Mouse (Mus musculus) left cerebral cortex, postnatal 4 days (tissue): ENCODE results near the gene Gm9837. TPM values are rescaled to one million over a fixed set of nuclear protein-coding genes. Genes with fewer than 3 reads are reported as not detected.

Source experiments
- DNase-seq: peaks from one replicate; pipeline ENCODE4 v3.0.0-alpha.2; 2022
- intact Hi-C: fragments of 180-260 bp; cut with DNase I; formaldehyde crosslinking; loops from one replicate; pipeline ENCODE4 v1.15.1; 2025
- total RNA-seq, 2 experiments: library from RNA; stranded (reverse); gene quantifications; 2 replicates each; pipeline ENCODE4 v1.2.3; 2021

The Gm9837 gene
- total RNA-seq, 2 experiments from 2014 or later, result not detected

GRCm38 (mm10) chr11:53457372-53457954 lies 12.8 kb downstream of the Gm9837 start:
- DNase-seq, result no peak
- intact Hi-C loops, result no loop called here

DNA sequence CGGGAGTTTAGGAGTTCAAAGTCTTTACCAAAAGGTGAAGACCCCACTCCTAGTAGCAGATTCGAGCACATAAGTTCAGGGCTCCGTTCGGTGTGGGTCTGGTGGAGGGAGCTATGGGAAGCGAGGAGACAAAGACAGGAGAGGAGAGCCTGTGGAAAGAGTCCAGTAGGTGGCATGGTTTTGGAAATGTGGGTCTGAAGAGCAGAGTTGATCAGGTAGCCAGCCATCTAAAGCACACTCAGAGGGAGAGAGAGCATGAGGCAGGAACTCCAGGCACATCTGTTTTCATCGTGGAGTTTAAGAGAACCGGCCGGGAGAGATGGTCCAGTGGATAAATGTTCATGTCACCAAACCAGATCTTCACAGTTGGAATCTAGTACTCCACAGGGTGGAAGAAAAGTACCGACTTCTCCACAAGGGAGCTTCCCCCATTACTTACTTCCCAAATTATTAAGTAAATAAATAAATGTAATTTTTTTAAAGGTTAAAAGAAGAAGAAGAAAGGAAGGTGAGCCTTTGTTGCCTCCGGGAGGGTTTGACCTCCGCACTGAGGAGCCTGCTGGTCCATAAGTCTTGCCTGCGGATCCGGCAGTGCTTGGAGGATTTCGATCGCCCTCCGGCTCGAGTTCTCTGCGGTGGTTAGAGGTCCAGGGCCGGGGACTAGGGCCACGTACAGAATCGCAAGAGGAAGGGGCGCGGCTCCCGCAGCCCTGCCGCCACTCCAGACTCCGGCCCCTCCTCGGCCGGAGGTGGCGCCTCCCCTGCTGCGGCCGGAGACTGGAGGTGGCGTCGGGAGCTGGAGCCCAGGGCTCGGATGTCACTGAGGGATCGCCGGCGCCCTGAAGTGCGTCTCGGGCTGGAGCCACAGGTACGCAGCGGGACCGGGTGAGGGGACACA lies 13.6 kb downstream of the Gm9837 start, which contains the start of the genes Gm10447 and Shroom1:
Gene Gm10447, minus strand, starts transcription at position 637 of the 898 bp plus-strand sequence.
Gene Shroom1, plus strand, starts transcription at position 732 of the 898 bp plus-strand sequence.
- no peak for DNase-seq
- intact Hi-C loops, result no loop called here

- intact Hi-C loops, result no loop called here
- no peak for DNase-seq
These were observed 17.2 kb downstream of the Gm9837 start for GRCm38 (mm10) chr11:53453031-53453430.

- DNase-seq, result no peak
- intact Hi-C loops, result no loop called here
These were observed 17.9 kb downstream of the Gm9837 start for GRCm38 (mm10) chr11:53452396-53452795.

DNA sequence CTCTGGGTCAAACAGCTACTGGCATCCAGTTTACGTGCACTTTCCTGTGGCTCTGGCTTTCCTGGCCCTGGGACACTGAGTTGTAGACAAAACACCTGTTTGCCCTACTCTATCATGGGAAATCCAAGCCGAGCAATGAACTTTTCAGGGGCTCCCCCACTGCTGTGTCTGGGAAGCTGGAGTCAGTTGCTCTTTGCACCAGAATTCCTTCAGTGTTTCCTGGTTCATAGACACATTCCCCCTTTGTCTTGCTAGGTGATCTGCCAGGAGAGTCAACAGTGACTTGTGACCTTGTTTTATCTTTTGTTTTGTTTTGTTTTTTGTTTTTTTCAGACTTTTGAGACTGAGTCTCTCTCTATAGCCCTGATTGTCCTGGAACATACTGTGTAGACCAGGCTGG lies 18.9 kb downstream of the Gm9837 start:
- DNase-seq, result no peak

DNA sequence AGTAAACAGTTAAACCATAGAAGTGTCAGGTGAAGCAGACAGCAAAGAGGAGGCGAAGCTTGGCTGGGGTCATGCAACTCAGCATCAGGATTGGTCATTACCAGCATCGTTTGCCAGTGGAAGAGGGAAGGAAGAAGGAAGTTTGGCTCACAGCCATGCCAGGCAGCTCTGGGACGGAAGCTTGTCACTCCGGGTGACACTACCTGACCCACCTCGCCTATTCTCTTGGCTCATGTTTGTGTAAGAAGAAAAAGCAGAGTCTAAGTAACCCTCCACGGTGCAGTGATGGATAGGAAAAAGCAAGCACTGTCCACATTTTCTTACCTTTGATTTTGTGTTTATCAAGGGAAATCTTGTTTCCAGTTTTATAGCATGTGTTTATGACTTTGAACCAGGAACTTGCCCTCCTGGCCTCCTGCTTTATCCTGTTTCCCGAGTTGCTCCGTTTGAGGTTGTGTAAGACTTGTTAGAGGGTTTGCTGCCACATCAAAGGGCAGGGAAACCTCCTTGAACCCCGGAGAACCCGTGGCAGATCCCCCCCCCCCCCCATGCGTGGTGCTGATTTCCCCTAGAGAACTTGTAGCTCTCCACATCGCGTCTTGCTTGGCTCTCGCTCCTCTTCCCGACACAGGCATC lies 20.1 kb downstream of the Gm9837 start:
- no peak for DNase-seq
- intact Hi-C loops, result no loop called here

More for the DNA sequence above, 18.9 kb downstream of the Gm9837 start:
- intact Hi-C loops, result no loop called here

DNA sequence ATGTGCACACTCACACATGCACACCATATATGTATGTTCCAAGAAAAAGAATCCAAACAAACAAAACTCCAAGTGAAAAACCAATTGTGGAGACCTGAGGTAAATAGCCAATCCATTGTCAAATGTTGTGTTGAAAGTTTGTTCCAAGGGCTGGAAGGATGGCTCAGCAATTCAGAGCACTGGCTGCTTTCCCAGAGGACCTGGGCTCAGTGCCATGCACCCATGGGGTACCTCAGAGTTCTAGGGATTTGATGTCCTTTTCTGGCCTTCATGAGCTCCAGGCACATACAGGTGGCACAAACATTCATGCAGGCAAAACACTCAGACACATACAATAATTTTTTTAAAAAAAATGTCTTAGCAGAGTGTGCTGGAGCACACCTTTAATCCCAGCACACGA lies 21.8 kb downstream of the Gm9837 start:
- peak; percentile 68 for DNase-seq
- intact Hi-C loops, result no loop called here

DNA sequence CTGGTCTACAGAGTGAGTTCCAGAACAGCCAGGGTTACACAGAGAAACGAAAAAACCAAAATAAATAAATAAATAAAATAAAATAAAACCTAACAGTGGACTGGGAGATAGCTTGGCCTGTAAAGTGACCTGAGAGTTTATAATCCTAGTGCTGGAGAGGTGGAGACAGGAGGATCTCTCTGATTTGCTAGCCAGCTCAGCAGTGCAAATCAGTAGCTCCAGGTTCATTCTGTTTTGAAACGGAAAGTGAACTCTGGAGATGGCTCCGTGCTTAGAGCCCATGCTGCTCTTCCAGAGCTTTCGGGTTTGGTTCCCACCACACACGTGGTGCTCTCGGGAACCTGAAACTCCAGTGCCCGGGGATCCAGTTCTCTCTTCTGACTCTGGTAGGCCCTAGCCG lies 22.3 kb downstream of the Gm9837 start:
- DNase-seq, result no peak
- intact Hi-C loops, result no loop called here

- no peak for DNase-seq
- intact Hi-C loops, result no loop called here
These were observed 24.1 kb downstream of the Gm9837 start for GRCm38 (mm10) chr11:53446183-53446582.

GRCm38 (mm10) chr11:53445562-53445961 lies 24.7 kb downstream of the Gm9837 start:
- intact Hi-C loops, result no loop called here
- DNase-seq, result no peak

DNA sequence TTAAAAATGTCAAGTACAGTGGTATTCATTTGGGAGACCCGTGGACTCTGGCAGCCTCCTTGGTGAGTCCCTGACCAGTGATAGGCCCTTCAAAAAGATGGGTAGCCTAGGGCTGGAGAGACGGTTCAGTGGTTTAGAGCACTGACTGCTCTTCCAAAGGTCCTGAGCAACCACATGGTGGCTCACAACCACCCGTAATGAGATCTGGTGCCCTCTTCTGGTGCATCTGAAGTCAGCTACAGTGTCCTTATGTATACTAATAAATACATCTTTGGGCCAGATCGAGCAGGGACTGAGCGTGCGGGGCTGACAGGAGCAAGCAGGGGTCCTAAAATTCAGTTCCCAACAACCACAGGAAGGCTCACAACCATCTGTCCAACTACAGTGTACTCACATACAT lies 26.4 kb downstream of the Gm9837 start:
- intact Hi-C loops, result no loop called here
- DNase-seq, result peak; percentile 38

GRCm38 (mm10) chr11:53441921-53442320 lies 28.4 kb downstream of the Gm9837 start:
- intact Hi-C loops, result no loop called here
- no peak for DNase-seq

GRCm38 (mm10) chr11:53436338-53436737 lies 33.9 kb downstream of the Gm9837 start:
- no peak for DNase-seq
- intact Hi-C loops, result no loop called here

DNA sequence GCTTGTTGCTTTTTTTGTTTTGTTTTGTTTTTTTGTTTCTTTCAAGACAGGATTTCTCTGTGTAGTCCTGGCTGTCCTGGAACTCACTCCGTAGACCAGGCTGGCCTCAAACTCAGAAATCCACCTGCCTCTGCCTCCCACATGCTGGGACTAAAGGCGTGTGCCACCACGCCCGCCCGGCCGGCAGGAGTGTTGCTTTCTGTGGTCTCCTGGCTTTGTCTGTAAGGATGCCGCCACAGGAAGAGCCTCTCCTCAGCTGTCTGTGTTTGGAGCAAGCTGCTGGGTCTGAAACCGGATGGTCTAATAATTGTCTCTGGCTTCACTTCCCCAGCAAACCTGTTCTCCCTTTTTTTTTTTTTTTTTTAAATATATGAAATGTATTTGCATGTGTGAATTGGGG lies 34.8 kb downstream of the Gm9837 start:
- intact Hi-C loops, result no loop called here
- no peak for DNase-seq

DNA sequence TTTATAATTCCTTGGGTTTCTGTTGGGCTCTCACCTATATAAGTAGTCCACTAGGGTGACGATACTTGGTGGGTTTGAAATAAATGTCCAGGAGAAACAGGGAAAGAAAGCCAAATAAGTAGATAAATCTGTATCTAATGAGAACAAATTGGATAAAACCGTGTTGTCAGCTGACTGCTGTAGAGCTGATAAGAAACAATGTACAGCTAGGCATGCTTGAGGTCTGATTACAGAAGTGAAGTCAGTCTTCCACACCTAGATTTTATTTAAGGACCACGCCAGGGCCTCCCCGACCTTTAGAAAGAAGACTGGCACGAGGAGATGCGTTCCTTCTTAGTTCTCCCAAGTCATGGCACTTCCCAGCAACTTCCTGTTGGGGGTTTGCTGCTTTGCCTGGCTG lies 37.2 kb downstream of the Gm9837 start:
- no peak for DNase-seq
- intact Hi-C loops, result no loop called here

DNA sequence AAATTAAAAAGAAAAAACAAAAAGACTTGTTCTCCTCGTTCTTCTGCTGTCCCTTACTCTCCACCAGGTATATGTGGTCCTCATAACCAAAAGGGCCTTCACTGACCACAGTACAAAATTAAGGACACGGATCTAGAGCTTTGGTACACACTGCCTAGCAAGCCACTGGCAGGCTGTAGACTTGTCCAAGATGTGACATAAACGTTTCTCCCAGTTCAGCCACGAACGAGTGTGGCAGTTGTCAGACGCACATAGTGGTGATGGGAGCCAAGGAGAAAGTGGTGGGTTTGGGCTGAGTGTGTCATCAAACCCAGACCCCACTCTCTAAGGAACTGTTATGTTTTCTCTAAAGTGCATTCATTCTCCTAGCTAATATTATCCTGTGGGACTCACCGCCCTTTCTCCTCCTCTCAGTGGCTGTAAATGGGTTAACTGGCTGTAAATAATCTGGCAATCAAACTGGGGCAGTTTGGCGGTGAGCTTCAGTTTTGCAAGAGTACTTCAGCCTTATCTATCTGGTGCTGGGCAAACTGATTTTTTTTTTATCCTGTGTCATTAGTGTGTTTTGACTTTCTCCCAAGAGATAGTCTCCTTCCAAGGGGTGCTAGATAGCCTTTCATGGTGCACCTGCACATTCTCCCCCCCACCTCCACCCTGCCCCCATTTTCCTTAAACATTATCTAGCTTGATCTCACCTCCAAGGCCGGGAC lies 38.8 kb downstream of the Gm9837 start:
- DNase-seq, result no peak

GRCm38 (mm10) chr11:53430670-53431346 lies 39.5 kb downstream of the Gm9837 start, which contains the start of the genes Uqcrq and Gdf9:
Gene Uqcrq, minus strand, starts transcription at chr11:53430831.
Gene Gdf9, plus strand, starts transcription at chr11:53431023.
- peak; percentile 99 for DNase-seq
- intact Hi-C loops, result no loop called here

More for the DNA sequence above, 38.8 kb downstream of the Gm9837 start:
- intact Hi-C loops, result no loop called here

DNA sequence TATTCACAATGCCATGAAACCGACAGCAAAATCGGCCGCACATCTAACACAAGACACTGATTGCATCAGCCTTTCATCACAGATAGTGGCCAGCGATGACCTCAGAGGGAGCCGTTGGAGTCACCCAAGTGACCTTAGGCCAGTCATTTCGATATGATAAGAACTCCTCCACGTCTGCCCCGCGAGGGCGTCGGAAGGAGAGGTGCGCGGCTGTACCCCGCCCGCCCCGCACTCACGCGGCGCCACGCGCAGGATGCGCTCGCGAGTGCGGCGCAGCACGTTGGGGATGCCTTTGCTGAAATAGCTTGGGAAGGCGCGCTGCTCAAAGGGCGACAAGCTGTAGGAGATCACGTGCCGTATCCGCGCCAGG lies 40.0 kb downstream of the Gm9837 start:
- intact Hi-C loops, result no loop called here
- no peak for DNase-seq

DNA sequence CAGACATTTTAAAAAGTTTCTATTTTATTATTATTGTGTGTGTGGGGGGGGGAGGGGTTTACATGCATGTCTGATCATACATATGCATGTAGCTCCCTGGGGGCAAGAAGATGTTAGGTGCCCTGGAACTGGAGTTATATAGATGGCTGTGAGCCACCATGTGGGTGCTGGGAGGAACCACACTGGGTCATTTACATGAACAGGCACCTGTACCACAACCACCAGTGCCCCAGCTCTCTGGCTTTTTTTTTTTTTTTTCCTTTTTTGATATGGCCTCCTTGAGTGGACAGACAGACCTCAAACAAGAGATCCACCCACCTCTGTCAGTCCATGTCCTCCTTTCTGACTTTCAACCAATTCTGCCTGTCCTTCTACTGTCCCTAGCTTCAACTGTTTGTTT lies 41.1 kb downstream of the Gm9837 start:
- intact Hi-C loops, result no loop called here

DNA sequence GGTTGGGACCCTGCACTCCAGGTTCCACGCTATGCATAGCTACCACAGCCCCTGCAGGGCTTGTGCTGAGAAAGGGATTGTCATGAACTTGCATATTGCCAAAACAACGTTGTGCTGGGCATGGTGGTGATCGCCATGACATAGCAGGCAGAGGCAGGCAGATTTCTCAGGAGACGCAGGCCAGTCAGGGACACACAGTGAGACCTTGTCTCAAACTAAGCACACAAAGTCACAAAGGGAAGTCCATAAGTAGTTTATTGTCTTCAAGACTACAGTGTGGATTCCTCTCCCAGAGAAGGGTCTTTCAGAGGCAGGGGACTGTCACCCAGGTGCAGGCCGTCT lies 41.6 kb downstream of the Gm9837 start:
- intact Hi-C loops, result no loop called here
- no peak for DNase-seq

More for the DNA sequence above, 41.1 kb downstream of the Gm9837 start:
- DNase-seq, result no peak
